Mouse (Mus musculus) myocyte (in vitro differentiated cells): ENCODE measurements around the gene Adcy9.

Experiments used
- E2F4 ChIP-seq: IDR thresholded peaks from one replicate; pipeline ENCODE4 v1.6.1; 2011; ENCODE audit warnings: mild to moderate bottlenecking, control low read depth, moderate library complexity; ENCODE audit not compliant: insufficient read depth
- MAX ChIP-seq: IDR thresholded peaks from one replicate; pipeline ENCODE4 v1.6.1; 2011; ENCODE audit warnings: low read depth, mild to moderate bottlenecking, control low read depth
- MYOD1 ChIP-seq, 3 experiments: IDR thresholded peaks; one replicate each; pipeline ENCODE4 v1.6.1; 2011; ENCODE audit warnings: control low read depth in 2 of 3, low read depth in 2 of 3, mild to moderate bottlenecking in 2 of 3, moderate library complexity in 1 of 3; ENCODE audit not compliant: insufficient read length in 2 of 3, control insufficient read depth in 1 of 3
- MYOG ChIP-seq, 3 experiments: IDR thresholded peaks; one replicate each; pipeline ENCODE4 v1.6.1; 2011; ENCODE audit warnings: control low read depth in 2 of 3, low read depth in 2 of 3, mild to moderate bottlenecking in 2 of 3; ENCODE audit not compliant: insufficient read length in 2 of 3, control insufficient read depth in 1 of 3, insufficient read depth in 1 of 3
- POLR2A ChIP-seq: IDR thresholded peaks from one replicate; pipeline ENCODE4 v1.6.1; 2011; ENCODE audit warnings: low read depth, mild to moderate bottlenecking, control low read depth, moderate library complexity; ENCODE audit not compliant: insufficient read length
- POLR2AphosphoS2 ChIP-seq: IDR thresholded peaks from one replicate; pipeline ENCODE4 v1.6.1; 2011; ENCODE audit warnings: low read depth, control low read depth; ENCODE audit not compliant: insufficient read length
- REST ChIP-seq: IDR thresholded peaks from one replicate; pipeline ENCODE4 v1.6.1; 2011; ENCODE audit warnings: mild to moderate bottlenecking, control low read depth, moderate library complexity; ENCODE audit not compliant: insufficient read depth, insufficient read length
- TCF12 ChIP-seq: IDR thresholded peaks from one replicate; pipeline ENCODE4 v1.6.1; 2011; ENCODE audit warnings: mild to moderate bottlenecking, control low read depth; ENCODE audit not compliant: poor library complexity, insufficient read depth, severe bottlenecking
- TCF3 ChIP-seq: IDR thresholded peaks from one replicate; pipeline ENCODE4 v1.6.1; 2011; ENCODE audit warnings: low read depth, control low read depth; ENCODE audit not compliant: insufficient read length
- USF1 ChIP-seq: IDR thresholded peaks from one replicate; pipeline ENCODE4 v1.6.1; 2011; ENCODE audit warnings: low read depth, mild to moderate bottlenecking, control low read depth, moderate library complexity

- TF ChIP-seq USF1 (no peak), TCF12 (no peak), POLR2A (no peak), MYOG (IDR thresholded peaks at IDR 0.05; ENCODE audit: control insufficient read depth in 1 of 3, insufficient read depth in 1 of 3, insufficient read length in 2 of 3, low read depth in 2 of 3) (no peak), E2F4 (no peak), POLR2AphosphoS2 (no peak), TCF3 (no peak), MYOD1 (IDR thresholded peaks at IDR 0.05; ENCODE audit: control insufficient read depth in 1 of 3, insufficient read length in 2 of 3, low read depth in 2 of 3) (no peak), MAX (no peak), REST (no peak)
Observed at GRCm38 (mm10) chr16:4342579-4342978, 77.7 kb downstream of the Adcy9 start.
